Mouse (Mus musculus) hindbrain, embryonic 14.5 days (tissue): Measurements from ENCODE around the gene Phox2b. TPM values are rescaled to one million over a fixed set of nuclear protein-coding genes. Genes with fewer than 3 reads are reported as not detected.

Experiments used
- ATAC-seq: fragments of 200-750 bp; cut with Nextera tagmentation; 2 replicates; pipeline ENCODE4 v1.8.0; 2017; ENCODE audit warnings: moderate number of reproducible peaks, mild to moderate bottlenecking, moderate TSS enrichment, moderate library complexity; ENCODE audit not compliant: low FRiP score
- DNase-seq: peaks from one replicate; pipeline ENCODE4 v3.0.0-alpha.2; 2015; ENCODE audit warnings: low spot score
- H3K27ac ChIP-seq: fragments of 300-500 bp; sonication (generic); 2 replicates; pipeline ENCODE4 v1.5.1; 2014; ENCODE audit warnings: mild to moderate bottlenecking, moderate library complexity
- H3K27me3 ChIP-seq: fragments of 300-500 bp; sonication (generic); 2 replicates; pipeline ENCODE4 v1.6.1; 2014; ENCODE audit warnings: mild to moderate bottlenecking, low read length, mixed read lengths; ENCODE audit not compliant: control insufficient read depth, insufficient read depth
- H3K36me3 ChIP-seq: fragments of 300-500 bp; sonication (generic); replicated peaks from 2 replicates; pipeline ENCODE4 v1.6.1; 2014; ENCODE audit not compliant: control insufficient read depth, insufficient read depth
- H3K4me1 ChIP-seq: fragments of 300-500 bp; sonication (generic); replicated peaks from 2 replicates; pipeline ENCODE4 v1.6.1; 2014; ENCODE audit warnings: antibody characterized with exemption, low read length, mixed read lengths; ENCODE audit not compliant: control insufficient read depth, insufficient read depth
- H3K4me2 ChIP-seq: fragments of 300-500 bp; sonication (generic); replicated peaks from 2 replicates; pipeline ENCODE4 v1.6.1; 2014; ENCODE audit warnings: mild to moderate bottlenecking, moderate library complexity
- H3K4me3 ChIP-seq: fragments of 300-500 bp; sonication (generic); replicated peaks from 2 replicates; pipeline ENCODE4 v1.5.1; 2014; ENCODE audit warnings: mild to moderate bottlenecking, low read length
- H3K9ac ChIP-seq: fragments of 300-500 bp; sonication (generic); 2 replicates; pipeline ENCODE4 v1.6.1; 2014
- H3K9me3 ChIP-seq: fragments of 300-500 bp; sonication (generic); 2 replicates; pipeline ENCODE4 v1.6.1; 2016; ENCODE audit warnings: low read length; ENCODE audit not compliant: control insufficient read depth
- WGBS: fragments of 180-500 bp; shearing (Covaris S2); extraction: QIAGEN DNeasy Blood & Tissue Kit; methylation state at CpG from one replicate; pipeline ENCODE4 v1.1.7; 2014; 5-methylcytosine and 5-hydroxymethylcytosine counted together
- polyA plus RNA-seq: library from polyadenylated mRNA; unstranded; fragments of >200 nt; fragmentation: Nextera tagmentation; extraction: Ambion mirVana; gene quantifications from 2 replicates; pipeline ENCODE4 v1.2.1, GENCODE M21; 2014

The Phox2b gene
- polyA plus RNA-seq, 1 experiment from 2014 or later = 27.3 TPM

GRCm38 (mm10) chr5:67095651-67096377 is 3.3 kb downstream of the Phox2b start:
- WGBS = 1% methylated on average over 47 of the region's 47 CpGs
- peak overlapping the region; percentile 39 for H3K4me2 ChIP-seq
- H3K36me3 ChIP-seq = no peaks in the 10 kb centered on the region

DNA sequence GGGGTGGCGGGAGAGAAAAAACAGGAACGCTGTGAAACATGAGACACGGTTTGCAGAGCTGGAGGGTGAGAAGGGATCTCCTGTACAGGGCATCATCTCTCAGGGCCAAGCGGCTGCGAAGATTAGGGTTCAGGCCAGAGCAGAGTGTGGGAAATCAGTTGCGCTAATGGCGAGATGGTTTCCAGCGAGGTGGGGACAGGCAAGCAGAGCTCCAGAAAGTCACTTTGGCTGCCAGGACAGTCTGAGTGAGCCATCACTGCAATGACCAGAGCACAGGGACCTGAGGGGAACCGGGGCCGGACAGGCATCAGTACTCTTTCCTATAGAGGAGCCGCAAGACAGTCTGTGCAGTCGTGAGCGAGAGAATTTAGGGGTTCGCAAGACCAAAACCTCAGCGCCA is 3.9 kb downstream of the Phox2b start:
- no peak for ATAC-seq
- no peaks in the 10 kb centered on the region for H3K36me3 ChIP-seq
- peak; percentile 39 for DNase-seq
- H3K9ac ChIP-seq = peak overlapping the region; percentile 32
- under 1% methylated on average over 15 of the region's 15 CpGs for WGBS
- H3K4me1 ChIP-seq = no peaks in the 10 kb centered on the region
- peak overlapping the region; percentile 5; the same call in 1 of the 2 replicates for H3K4me2 ChIP-seq
- H3K27me3 ChIP-seq = peaks cover 96% of the 10 kb centered on the region
- H3K27ac ChIP-seq = peak overlapping the region; percentile 60
- H3K4me3 ChIP-seq = peak overlapping the region; percentile 28; the same call in 1 of the 2 replicates
- no peaks in the 10 kb centered on the region for H3K9me3 ChIP-seq

More at GRCm38 (mm10) chr5:67095651-67096377, 3.3 kb downstream of the Phox2b start:
- Histone ChIP-seq H3K27ac (peak overlapping the region; percentile 60), H3K4me1 (no peaks in the 10 kb centered on the region), H3K9me3 (no peaks in the 10 kb centered on the region), H3K4me3 (peak overlapping the region; percentile 28), H3K9ac (peak overlapping the region; percentile 32), H3K27me3 (peaks cover 95% of the 10 kb centered on the region)
- DNase-seq = no peak
- no peak for ATAC-seq

DNA sequence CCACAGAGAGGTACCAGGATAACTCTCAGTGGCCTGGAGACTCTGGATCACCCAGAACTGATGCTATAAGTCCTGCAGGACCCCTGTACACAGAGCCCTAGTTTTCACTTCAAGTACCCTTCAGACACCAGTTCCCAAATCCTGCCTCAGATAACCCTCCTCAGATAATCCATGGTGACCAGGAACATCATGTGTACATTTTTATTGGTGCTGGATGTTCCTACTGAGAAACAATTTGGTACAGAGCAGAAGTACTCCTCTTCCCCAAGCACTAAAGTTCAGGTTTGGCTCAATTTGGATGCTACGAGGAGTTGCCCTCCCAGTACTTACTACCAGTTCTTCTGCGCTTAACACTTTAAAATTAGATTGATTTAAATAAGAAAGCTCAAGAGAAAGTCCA is 5.1 kb downstream of the Phox2b start:
- H3K4me1 ChIP-seq = no peaks in the 10 kb centered on the region
- 11% methylated on average over 2 of the region's 2 CpGs for WGBS
- DNase-seq = no peak
- H3K27ac ChIP-seq = 0 out of 2 replicates have a peak overlapping the region, but pooled peaks have one; percentile 17
- peaks cover 96% of the 10 kb centered on the region for H3K27me3 ChIP-seq
- H3K36me3 ChIP-seq = no peaks in the 10 kb centered on the region
- peak overlapping the region; percentile 3; the same call in 1 of the 2 replicates for H3K4me3 ChIP-seq
- H3K9ac ChIP-seq = no peak overlapping the region
- H3K9me3 ChIP-seq = no peaks in the 10 kb centered on the region
- peak overlapping the region; percentile 36 for H3K4me2 ChIP-seq
- ATAC-seq = no peak

DNA sequence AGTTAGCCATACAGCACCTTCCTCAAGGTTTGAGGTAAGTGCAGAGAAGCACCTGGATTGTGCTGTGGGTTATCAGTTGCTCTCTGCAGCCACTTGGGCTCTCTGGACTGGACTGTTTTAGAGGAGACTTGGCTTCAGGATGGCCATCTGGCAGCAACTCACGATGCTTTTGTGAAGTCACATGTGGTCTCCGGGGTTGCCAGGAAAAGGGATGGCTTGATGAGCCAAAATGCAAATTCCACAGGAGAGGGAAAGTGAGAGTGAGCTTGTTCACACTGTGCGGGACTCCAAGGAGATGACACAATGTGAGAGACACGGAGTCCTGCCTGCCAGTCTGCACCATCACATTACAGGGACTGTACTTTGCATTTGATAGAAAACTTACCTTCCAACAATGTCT is 7.3 kb downstream of the Phox2b start:
- no peaks in the 10 kb centered on the region for H3K4me1 ChIP-seq
- H3K9ac ChIP-seq = no peak overlapping the region
- 13% methylated on average over 4 of the region's 4 CpGs for WGBS
- H3K4me2 ChIP-seq = no peak overlapping the region
- ATAC-seq (peak; percentile 82), DNase-seq (peak; percentile 67)
- H3K36me3 ChIP-seq = no peaks in the 10 kb centered on the region
- no peaks in the 10 kb centered on the region for H3K9me3 ChIP-seq
- H3K27ac ChIP-seq = no peak overlapping the region
- H3K4me3 ChIP-seq = no peak overlapping the region
- H3K27me3 ChIP-seq = peaks cover 76% of the 10 kb centered on the region

DNA sequence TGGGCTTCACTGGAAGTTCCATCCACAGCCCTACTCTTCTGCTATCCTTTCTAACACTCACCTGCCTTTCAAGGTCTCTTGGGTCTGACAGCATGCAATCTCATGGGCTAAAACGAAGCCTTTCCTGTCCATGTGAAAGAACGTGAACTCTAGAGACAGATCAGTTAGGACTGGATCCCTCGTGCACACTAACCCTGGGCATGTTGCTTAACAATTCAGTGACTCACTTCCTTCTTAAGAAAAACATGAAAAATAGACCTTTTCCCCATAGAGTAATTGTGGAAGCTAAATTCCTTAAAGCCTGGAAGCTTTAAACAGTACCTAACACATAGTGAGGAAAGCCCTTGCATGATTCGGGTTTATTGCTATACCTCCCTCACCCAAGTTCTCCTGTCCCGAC is 8.2 kb downstream of the Phox2b start:
- ATAC-seq (no peak), DNase-seq (no peak)
- no peak overlapping the region for H3K27ac ChIP-seq
- H3K4me2 ChIP-seq = no peak overlapping the region
- H3K9me3 ChIP-seq = no peaks in the 10 kb centered on the region
- no peaks in the 10 kb centered on the region for H3K36me3 ChIP-seq
- H3K4me1 ChIP-seq = no peaks in the 10 kb centered on the region
- H3K9ac ChIP-seq = no peak overlapping the region
- peaks cover 68% of the 10 kb centered on the region for H3K27me3 ChIP-seq
- 78% methylated on average over 5 of the region's 5 CpGs for WGBS
- no peak overlapping the region for H3K4me3 ChIP-seq

GRCm38 (mm10) chr5:67083117-67083516 is 16.0 kb downstream of the Phox2b start:
- 0 out of 2 replicates have a peak, but pooled peaks cover 4% of the 10 kb centered on the region for H3K4me1 ChIP-seq
- H3K9me3 ChIP-seq = 0 out of 2 replicates have a peak, but pooled peaks cover 6% of the 10 kb centered on the region
- DNase-seq (no peak), ATAC-seq (no peak)
- no peak overlapping the region for H3K4me2 ChIP-seq
- 38% methylated on average over 6 of the region's 6 CpGs for WGBS
- 0 out of 2 replicates have a peak, but pooled peaks cover 2% of the 10 kb centered on the region for H3K27me3 ChIP-seq
- H3K27ac ChIP-seq = no peak overlapping the region
- H3K36me3 ChIP-seq = no peaks in the 10 kb centered on the region
- H3K4me3 ChIP-seq = no peak overlapping the region
- no peak overlapping the region for H3K9ac ChIP-seq

- no peak overlapping the region for H3K4me3 ChIP-seq
- H3K27ac ChIP-seq = no peak overlapping the region
- 86% methylated on average over 9 of the region's 9 CpGs for WGBS
- DNase-seq = no peak
- no peak overlapping the region for H3K9ac ChIP-seq
- H3K27me3 ChIP-seq = no peaks in the 10 kb centered on the region
- no peaks in the 10 kb centered on the region for H3K36me3 ChIP-seq
- H3K9me3 ChIP-seq = no peaks in the 10 kb centered on the region
- H3K4me1 ChIP-seq = no peaks in the 10 kb centered on the region; the same call in 1 of the 2 replicates
- no peak for ATAC-seq
- H3K4me2 ChIP-seq = no peak overlapping the region
Observed at GRCm38 (mm10) chr5:67063596-67063995, 35.5 kb downstream of the Phox2b start.

GRCm38 (mm10) chr5:67060519-67060918 is 38.6 kb downstream of the Phox2b start:
- 40% methylated on average over 3 of the region's 4 CpGs for WGBS
- H3K27me3 ChIP-seq = no peaks in the 10 kb centered on the region
- ATAC-seq (no peak; the same call in 1 of the 2 replicates), DNase-seq (no peak)
- H3K9me3 ChIP-seq = no peaks in the 10 kb centered on the region
- no peak overlapping the region for H3K9ac ChIP-seq
- H3K4me3 ChIP-seq = no peak overlapping the region
- H3K4me1 ChIP-seq = no peaks in the 10 kb centered on the region; the same call in 1 of the 2 replicates
- no peak overlapping the region for H3K27ac ChIP-seq
- no peak overlapping the region for H3K4me2 ChIP-seq
- H3K36me3 ChIP-seq = 0 out of 2 replicates have a peak, but pooled peaks cover 2% of the 10 kb centered on the region

- H3K4me3 ChIP-seq = no peak overlapping the region
- no peaks in the 10 kb centered on the region; the same call in 1 of the 2 replicates for H3K4me1 ChIP-seq
- ATAC-seq = no peak
- no peak overlapping the region for H3K9ac ChIP-seq
- 87% methylated on average over 6 of the region's 6 CpGs for WGBS
- no peaks in the 10 kb centered on the region for H3K27me3 ChIP-seq
- no peak for DNase-seq
- H3K9me3 ChIP-seq = no peaks in the 10 kb centered on the region
- no peak overlapping the region for H3K27ac ChIP-seq
- H3K36me3 ChIP-seq = 0 out of 2 replicates have a peak, but pooled peaks cover 11% of the 10 kb centered on the region
- no peak overlapping the region for H3K4me2 ChIP-seq
Observed at GRCm38 (mm10) chr5:67057803-67058202, 41.3 kb downstream of the Phox2b start.
